Mouse (Mus musculus): ENCODE measurements around the gene Prcd.
"Not testable (repeated sequence)": the region's sequence is repeated elsewhere in the genome, so short reads cannot be mapped to it uniquely, and the experiment has no call there.

Prcd gene

DNA sequence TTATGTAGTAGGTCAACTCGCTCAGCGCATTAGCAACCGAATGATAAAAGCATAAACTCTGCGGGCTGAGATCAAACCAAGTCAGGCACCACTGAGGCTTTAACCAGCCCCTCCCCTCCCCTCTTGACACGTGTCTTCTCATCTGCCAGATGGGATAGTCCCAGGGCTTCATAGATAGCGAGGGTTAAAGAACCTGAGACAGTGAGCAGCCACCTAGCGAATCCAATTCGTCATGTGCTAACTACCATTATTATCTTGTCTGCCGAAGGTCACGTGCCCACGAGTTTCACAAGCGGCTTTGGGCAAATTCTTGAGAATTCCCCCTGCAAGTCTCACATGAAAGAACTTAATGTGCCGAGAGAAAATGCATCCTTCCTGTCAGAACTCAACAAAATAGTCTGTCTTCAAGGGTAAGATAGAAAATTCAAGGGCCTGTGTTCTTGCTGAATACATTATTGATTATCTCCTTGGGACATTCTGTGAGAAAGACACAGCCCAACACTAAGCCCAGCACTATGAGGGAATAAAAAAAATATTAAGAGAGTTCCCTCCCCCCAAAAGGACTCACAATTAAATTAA lies 16.5 kb downstream of the Prcd start:
- DNase-seq (ENCODE audit: low spot score), result no peak

DNA sequence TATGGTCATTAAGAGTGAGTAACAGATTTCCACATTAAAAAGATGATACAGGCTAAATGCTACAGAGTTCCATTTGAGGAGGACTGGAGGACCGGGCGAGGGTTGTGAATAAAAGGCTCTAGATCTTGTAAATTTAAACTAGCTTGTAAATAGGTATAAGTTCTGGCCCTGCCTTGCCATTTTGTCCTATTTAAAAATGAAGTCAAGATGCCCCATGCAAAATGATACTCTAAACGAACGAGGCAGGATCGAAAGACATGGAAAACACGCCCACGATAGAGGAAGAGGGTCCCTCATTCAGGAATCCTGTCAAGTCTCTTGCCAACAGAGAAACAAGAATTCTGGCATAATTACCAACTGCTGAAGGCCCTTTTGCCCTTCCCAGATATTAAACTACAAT lies 17.1 kb downstream of the Prcd start:
- DNase-seq (ENCODE audit: low spot score), result no peak

GRCm38 (mm10) chr11:116671112-116671844 lies 17.9 kb downstream of the Prcd start:
- DNase-seq (ENCODE audit: low spot score), result peak; percentile 97

DNA sequence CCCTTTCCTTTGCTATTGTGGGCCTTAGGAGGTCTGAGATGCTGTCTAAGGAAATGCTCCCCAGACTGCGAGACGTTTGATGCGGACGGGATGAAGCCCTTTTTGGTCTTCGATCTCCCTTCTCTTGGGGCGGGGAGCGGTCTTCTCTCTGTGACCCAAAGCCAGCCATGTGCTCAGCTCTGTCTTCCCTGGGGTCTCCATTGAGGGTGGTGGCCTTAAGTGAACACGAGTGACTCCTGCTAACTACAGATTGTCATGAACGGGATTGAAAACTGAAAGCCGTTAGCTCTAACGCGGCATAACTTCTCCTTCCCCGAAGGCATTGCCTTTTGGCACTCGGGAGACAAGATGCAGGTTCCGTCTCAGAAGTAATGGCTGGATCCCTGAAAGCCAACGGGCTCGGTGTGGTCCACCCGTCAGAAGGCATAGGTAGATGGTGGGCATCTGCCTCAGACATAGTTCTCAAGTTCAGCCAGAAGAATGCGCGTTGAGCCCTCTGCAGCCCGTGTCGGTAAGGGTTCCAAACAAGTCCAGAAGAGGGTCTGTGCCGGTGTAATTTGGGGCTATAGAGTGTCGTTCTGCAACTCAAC lies 18.6 kb downstream of the Prcd start:
- DNase-seq (ENCODE audit: low spot score), result no peak

DNA sequence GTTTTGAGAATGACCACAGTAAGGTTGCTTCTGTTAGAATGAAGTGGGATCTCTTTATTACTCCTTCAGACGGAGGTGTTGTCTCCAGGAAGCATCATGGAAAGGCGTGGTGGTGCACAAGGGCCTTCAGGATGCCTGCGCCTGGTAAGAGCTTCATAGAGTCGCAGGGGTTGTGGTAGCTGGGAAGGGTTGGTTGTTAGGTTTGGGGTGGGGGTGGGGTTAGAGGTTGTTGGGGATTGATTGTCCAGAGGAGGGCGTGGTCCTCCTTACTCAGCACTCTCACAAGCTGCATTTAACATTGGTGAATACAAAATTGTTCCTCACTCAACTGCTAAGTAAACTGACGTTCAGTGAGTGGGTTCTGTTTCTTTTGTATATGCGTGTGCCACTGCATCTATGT lies 19.3 kb downstream of the Prcd start:
- DNase-seq (ENCODE audit: low spot score), result no peak

GRCm38 (mm10) chr11:116673410-116673809 lies 20.1 kb downstream of the Prcd start:
- no peak for DNase-seq (ENCODE audit: low spot score)

DNA sequence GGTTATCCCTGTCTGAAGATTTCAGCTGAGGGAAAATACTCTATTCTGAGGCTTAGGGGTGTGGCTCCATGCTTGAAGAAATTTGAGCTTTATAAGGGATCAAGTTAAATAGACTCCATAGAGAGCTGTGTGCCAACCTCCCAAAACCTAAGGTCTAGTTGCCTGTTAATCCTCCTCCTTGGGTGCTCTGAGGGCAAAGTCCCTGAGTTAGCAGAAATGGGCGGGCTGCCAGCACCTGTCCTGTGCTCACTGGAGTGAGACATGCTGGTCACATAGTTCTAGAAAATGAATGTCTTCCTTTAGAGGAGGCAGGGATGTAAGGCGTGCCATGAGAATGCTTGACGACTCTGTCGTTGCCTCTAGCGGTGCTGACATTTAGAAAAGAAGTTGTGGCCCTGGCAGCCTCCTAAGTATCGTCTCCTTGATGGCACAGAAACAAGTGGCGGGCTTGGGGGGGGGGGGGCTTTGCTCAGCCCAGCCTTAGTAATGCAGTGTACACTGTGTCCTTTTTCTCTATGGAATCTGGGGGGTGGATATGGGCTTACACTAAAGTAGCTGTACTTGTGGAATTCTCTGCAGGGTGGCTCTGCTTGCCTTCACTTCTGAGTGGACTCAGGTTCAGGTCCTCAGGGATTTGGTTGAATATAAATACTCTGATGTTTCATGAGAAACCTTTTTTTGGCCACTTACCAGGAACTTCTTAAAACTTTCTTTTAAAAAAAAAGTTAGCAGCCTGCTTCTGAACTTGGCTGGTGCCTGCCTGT lies 21.5 kb downstream of the Prcd start:
- no peak for DNase-seq (ENCODE audit: low spot score)

GRCm38 (mm10) chr11:116675429-116675828 lies 22.1 kb downstream of the Prcd start:
- not testable (repeated sequence) for DNase-seq (ENCODE audit: low spot score)

DNA sequence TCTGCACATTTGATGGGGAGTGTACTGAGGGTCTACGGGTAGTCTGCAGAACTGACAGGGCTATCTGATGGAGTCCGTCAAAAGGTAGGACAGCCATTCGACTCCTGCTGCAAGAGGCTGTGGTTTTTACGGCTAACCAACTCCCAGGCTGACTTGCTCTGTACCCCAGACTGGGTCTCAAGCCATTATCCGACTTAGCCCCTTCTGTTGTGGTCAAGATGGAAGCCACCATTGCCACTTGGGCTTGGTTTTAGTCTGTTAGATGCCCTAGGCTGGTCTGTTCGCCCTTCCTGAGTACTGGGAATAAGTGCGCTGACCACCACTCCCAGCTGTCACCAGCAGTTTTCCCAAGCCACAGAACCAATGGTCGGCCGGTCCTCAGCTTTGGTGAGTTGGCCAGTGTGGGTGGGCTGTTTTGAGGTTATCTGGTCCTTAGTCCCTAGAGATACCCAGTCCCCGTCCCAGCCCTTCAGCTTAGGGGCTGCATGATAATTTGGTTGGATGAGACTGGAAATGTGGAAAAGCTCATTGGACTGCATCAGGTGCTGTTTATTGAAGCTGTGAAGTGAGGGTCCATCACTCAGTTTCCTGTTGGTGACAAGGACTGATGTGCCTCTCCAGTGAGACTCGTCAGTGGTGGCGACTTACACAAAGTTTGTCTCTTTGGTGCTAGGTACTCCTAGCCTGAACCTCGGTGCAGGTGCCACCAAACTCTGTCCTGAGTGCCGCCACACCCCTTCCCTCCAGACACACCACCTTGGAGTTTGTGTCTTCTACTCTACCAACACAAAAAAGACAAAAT lies 23.0 kb downstream of the Prcd start:
- DNase-seq (ENCODE audit: low spot score), result no peak

GRCm38 (mm10) chr11:116677711-116678441 lies 24.5 kb downstream of the Prcd start:
- no peak for DNase-seq (ENCODE audit: low spot score)

DNA sequence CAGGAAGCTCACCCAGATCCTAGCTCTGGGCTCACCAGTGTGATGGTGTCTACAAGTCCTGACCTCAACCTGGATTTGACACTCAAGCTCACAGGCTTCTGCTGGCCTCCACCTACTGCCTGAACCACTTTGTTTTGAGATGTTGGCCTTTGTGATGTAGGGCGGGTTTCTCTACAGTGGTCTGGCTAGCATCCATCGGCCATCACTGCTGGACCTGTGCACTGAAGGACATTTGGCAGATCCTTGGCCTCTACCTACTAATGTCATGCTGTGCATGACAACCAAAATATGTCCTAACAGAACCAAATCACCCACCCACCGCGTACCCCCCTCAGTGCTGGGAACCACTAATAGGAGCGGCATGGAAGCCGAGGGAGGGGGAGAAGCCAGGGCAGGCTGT lies 25.8 kb downstream of the Prcd start:
- DNase-seq (ENCODE audit: low spot score), result no peak

DNA sequence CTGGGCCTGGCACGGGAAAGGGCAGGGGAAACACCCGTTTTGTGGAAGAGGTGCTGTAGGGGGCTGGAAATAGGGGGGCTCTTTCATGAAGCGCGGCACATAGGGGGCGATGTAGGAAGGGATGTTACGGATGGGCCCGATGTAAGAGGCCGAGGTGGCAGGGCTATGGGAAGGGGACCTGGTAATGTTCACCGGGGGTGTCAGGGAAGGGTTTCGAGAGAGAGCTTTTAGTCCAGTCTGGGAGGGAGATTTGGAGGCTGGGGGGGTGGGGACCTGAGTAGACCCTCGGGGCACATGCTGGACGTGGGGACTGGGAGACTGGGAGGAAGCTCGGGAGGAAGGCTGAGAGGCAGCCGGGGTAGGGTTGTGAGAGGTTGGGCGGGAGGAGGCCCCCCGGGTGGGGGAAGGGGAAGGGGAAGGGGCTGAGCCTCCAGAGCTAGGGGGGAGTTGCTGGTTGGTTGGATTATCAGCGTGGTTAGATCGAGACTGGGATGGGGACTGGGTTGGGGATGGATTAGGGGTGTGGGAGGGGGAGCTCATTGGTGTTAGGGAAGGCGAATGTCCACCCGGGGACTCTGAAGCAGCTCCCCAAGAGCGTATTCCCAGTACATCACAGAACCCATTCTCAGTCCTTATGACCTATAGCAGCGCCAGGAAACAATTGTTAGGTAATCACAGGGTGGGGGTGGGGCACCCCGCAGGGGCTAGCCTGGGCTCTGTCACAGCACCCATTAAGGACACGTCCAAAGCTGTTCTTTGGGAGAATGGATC lies 27.2 kb downstream of the Prcd start:
- no peak for DNase-seq (ENCODE audit: low spot score)

DNA sequence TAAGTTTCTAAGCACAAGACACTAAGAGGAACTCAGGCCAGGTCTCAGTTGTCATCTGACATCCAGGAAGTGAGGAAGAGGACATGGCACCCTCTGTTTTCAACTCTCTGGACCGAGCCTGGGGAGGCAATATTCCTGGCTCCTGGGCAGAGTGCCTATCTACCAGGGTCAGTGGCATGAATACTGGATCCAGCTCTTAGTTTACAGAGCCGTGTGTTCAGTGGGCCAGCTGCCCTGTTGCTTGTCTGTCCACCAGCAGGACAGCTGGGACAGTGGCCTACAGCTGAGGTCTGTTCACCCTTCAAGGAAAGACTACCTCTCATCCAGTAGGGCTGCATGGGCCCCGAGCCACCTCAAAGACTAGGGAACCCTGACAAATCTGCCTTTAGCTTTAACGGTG lies 27.8 kb downstream of the Prcd start:
- DNase-seq (ENCODE audit: low spot score), result no peak

DNA sequence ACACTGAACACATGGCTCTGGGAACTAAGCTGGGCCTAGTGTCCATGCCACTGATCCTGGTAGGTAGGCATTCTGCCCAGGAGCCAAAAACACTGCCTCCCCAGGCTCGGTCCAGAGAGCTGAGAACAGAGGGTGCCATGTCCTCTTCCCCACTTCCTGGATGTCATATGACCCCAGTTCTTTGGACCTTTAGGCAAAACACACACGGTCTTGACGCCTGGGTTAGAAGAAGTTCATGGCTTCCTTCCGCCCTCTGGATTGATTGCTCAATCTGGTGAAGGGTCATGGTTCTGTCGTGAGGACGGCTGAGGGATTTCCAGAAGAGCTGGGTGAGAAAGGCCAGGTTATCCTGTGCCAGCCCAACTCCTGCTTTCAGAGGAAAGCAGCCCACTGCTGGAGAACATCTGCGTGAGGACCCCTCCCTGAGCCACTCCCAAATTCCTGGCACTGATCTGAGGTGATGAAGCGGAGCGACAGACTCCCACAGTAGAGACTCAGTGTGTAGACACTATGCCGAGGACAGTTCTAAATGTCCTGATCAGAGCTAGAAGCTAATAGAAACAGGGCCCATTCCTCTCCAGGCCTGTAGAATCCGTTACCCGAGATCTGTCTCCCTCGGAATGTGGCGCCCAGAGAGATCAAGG lies 29.3 kb downstream of the Prcd start:
- no peak for DNase-seq (ENCODE audit: low spot score)

DNA sequence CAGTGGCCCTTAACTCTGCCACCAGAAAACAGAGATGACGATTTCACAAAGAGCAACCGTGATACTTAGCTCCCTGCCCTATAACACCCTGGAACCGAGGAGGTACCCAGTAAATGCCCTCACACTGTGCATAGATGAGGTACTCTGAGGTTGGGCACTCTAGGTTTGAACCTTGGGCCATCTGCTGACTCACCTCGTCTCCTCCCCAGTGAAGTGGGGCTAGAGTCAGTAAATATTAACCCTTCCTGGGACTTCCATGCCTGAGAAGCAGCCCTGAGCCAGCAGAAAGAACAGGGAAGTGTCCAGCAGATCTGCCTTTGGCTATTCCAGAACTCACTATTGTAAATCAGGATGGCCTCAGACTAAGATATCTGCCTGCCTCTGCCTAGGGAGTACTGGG lies 30.4 kb downstream of the Prcd start:
- no peak for DNase-seq (ENCODE audit: low spot score)

DNA sequence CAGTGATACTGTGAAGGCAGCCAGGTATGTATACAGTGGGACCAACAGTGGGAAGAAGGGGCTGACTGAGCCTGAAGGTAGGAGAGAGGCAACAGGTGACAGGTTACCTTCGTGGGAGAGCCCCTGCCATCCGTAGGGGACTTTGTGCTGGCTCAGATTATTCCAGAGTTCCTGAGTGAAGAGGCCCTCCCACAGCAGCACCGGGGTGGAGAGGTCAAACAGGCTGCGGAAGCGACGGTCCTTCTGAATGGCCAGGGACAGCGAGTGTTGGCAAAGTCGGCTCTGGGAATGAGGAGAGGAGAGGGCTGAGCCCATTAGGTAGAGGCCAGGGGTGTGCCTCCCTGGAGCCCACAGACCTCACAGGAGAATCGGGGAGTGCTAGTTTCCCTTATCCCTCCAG lies 32.4 kb downstream of the Prcd start:
- no peak for DNase-seq (ENCODE audit: low spot score)

- no peak for DNase-seq (ENCODE audit: low spot score)
These were observed 34.6 kb downstream of the Prcd start for GRCm38 (mm10) chr11:116687897-116688296.

DNA sequence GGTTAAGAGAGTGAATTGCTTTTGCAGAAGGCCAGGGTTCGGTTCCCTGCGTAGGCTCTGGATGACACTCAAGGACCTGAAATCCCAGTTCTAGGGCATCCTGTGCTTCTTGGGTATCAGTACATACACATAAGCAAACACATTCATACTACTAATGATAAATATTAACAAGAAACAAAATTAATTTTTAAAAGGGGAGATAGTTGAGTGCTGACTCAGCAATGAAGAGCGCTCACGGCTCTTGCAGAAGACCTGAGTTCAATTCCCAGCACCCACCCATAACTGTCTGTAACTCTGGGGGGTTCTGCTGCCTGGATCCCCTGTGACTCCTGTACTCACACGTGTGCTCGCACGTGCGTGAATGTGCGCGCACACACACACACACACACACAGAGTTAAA lies 36.3 kb downstream of the Prcd start:
- no peak for DNase-seq (ENCODE audit: low spot score)

DNA sequence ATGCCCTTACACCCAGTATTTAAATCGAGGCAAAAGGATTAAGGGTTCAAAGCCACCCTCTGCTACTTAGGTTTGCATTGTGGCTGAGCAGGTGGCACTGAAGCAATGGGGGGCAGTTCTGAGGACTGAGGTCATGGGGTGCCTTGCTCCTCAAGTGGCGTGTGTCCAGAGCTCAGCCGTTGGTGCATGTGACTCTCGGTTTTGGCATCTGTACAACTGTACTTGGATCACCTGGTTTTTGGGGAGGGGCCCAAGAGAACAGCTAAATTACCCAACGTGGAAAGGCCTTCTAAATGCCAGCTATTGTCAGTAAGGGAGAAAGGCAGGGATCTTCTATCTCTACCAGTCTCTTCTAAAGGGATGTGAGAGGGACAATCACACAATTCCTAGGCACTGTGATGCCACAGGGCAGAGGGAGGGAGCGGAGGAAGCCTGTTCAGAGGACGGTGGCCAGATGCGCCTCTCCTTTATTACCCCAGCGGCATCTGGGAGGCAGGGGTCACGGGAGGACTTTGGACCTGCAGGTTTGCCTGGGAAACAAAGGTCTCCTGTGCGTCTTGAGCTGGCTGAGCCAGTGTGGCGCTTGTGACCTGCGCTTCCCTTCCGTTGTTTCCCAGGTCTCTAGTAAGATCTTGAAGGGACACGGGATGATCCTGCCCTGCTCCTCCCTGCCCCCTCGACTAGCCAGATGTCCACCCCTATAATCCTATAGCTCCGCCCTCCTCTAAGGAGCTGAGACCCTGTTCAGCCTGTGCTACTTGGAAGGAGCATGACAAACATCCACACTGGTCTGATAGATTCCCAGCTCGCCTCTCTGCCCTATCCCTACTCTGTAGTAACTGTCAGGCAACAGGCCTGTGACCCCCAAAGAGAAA lies 37.6 kb downstream of the Prcd start:
- no peak for DNase-seq (ENCODE audit: low spot score)
